Mouse (Mus musculus) myocyte (in vitro differentiated cells): ENCODE data around the gene Otud4.

Experiments
- CEBPB ChIP-seq: IDR thresholded peaks from 2 replicates; pipeline ENCODE4 v1.6.1; 2011; ENCODE audit warnings: mild to moderate bottlenecking, moderate library complexity; ENCODE audit not compliant: poor library complexity, insufficient read depth, severe bottlenecking
- E2F4 ChIP-seq: IDR thresholded peaks from one replicate; pipeline ENCODE4 v1.6.1; 2011; ENCODE audit warnings: mild to moderate bottlenecking, control low read depth, moderate library complexity; ENCODE audit not compliant: insufficient read depth
- MAX ChIP-seq: IDR thresholded peaks from one replicate; pipeline ENCODE4 v1.6.1; 2011; ENCODE audit warnings: low read depth, mild to moderate bottlenecking, control low read depth
- MYOD1 ChIP-seq, 3 experiments: IDR thresholded peaks; one replicate each; pipeline ENCODE4 v1.6.1; 2011; ENCODE audit warnings: control low read depth in 2 of 3, low read depth in 2 of 3, mild to moderate bottlenecking in 2 of 3, moderate library complexity in 1 of 3; ENCODE audit not compliant: insufficient read length in 2 of 3, control insufficient read depth in 1 of 3
- MYOG ChIP-seq, 3 experiments: IDR thresholded peaks; one replicate each; pipeline ENCODE4 v1.6.1; 2011; ENCODE audit warnings: control low read depth in 2 of 3, low read depth in 2 of 3, mild to moderate bottlenecking in 2 of 3; ENCODE audit not compliant: insufficient read length in 2 of 3, control insufficient read depth in 1 of 3, insufficient read depth in 1 of 3
- POLR2A ChIP-seq: IDR thresholded peaks from one replicate; pipeline ENCODE4 v1.6.1; 2011; ENCODE audit warnings: low read depth, mild to moderate bottlenecking, control low read depth, moderate library complexity; ENCODE audit not compliant: insufficient read length
- POLR2AphosphoS2 ChIP-seq: IDR thresholded peaks from one replicate; pipeline ENCODE4 v1.6.1; 2011; ENCODE audit warnings: low read depth, control low read depth; ENCODE audit not compliant: insufficient read length
- REST ChIP-seq: IDR thresholded peaks from one replicate; pipeline ENCODE4 v1.6.1; 2011; ENCODE audit warnings: mild to moderate bottlenecking, control low read depth, moderate library complexity; ENCODE audit not compliant: insufficient read depth, insufficient read length
- SRF ChIP-seq: IDR thresholded peaks from one replicate; pipeline ENCODE4 v1.6.1; 2011; ENCODE audit warnings: low read depth; ENCODE audit not compliant: control insufficient read depth, insufficient read length
- TCF12 ChIP-seq: IDR thresholded peaks from one replicate; pipeline ENCODE4 v1.6.1; 2011; ENCODE audit warnings: mild to moderate bottlenecking, control low read depth; ENCODE audit not compliant: poor library complexity, insufficient read depth, severe bottlenecking
- TCF3 ChIP-seq: IDR thresholded peaks from one replicate; pipeline ENCODE4 v1.6.1; 2011; ENCODE audit warnings: low read depth, control low read depth; ENCODE audit not compliant: insufficient read length
- USF1 ChIP-seq: IDR thresholded peaks from one replicate; pipeline ENCODE4 v1.6.1; 2011; ENCODE audit warnings: low read depth, mild to moderate bottlenecking, control low read depth, moderate library complexity

DNA sequence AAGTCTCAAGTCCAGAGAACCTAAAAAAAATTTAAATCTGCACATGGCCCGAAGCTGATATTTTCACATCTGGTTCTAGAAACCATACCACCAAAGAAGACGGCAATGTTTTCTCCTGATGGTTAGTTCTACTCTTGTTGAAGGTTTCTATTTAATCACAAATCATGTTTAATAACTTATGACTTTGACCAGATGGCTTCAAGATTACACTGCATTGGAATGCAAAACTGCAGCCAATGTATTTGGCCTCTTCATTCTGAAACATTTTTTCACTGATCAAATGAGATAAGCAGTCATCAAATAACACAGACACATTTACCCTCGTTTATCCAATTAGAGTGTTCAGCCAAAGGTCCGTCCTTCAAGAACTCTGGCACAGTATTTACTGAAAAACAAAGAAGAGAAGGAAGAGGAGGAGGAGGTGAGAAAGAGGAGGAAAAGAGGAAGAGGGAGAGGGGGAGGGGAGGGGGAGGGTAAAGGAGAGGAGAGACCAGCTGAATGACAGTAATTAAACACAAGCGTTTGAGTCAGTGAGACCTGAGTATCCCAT lies 32.6 kb upstream of the Otud4 start:
- no peak for TF ChIP-seq POLR2A
- no peak for TF ChIP-seq TCF12
- no peak for TF ChIP-seq POLR2AphosphoS2
- TF ChIP-seq SRF, result no peak
- TF ChIP-seq MAX, result no peak
- TF ChIP-seq REST, result no peak
- no peak for TF ChIP-seq TCF3
- no peak for TF ChIP-seq USF1
- no peak for TF ChIP-seq E2F4
- TF ChIP-seq MYOG (IDR thresholded peaks at IDR 0.05; ENCODE audit: control insufficient read depth in 1 of 3, insufficient read depth in 1 of 3, insufficient read length in 2 of 3, low read depth in 2 of 3), result no peak
- no peak for TF ChIP-seq MYOD1 (IDR thresholded peaks at IDR 0.05; ENCODE audit: control insufficient read depth in 1 of 3, insufficient read length in 2 of 3, low read depth in 2 of 3)
- no peak for TF ChIP-seq CEBPB
